Mouse (Mus musculus): ENCODE measurements around the gene Ccpg1. TPM values are rescaled to one million over a fixed set of nuclear protein-coding genes. Genes with fewer than 3 reads are reported as not detected.
A peak's percentile ranks its signal among the peaks of the same experiment; 100 is the strongest.

Ccpg1 gene
- 9.5 TPM for polyA plus RNA-seq (2012; fragmentation: generic; extraction: Trizol)

- Histone ChIP-seq H3K4me3 (peak within 1 kb of the TSS; percentile 38), H3K36me3 (ENCODE audit: control insufficient read depth, insufficient read depth) (no peaks in the 10 kb centered on the region), H3K79me2 (ENCODE audit: control insufficient read depth, insufficient read depth) (no peaks in the 10 kb centered on the region), H3K4me2 (ENCODE audit: low read depth) (peak within 1 kb of the TSS; percentile 95), H3ac (ENCODE audit: control insufficient read depth, insufficient read length) (peak within 1 kb of the TSS; percentile 23), H3K27me3 (ENCODE audit: control insufficient read depth, insufficient read depth, insufficient read length) (no peaks in the 10 kb centered on the region)
- TF ChIP-seq USF1 (IDR thresholded peaks at IDR 0.05; ENCODE audit: low read depth) (no peak), CEBPB (IDR thresholded peaks at IDR 0.05; ENCODE audit: insufficient read depth, poor library complexity, severe bottlenecking) (no peak), TCF12 (IDR thresholded peaks at IDR 0.05; ENCODE audit: insufficient read depth, poor library complexity, severe bottlenecking) (no peak), MAX (IDR thresholded peaks at IDR 0.05; ENCODE audit: low read depth) (no peak), MYOD1 (IDR thresholded peaks at IDR 0.05; ENCODE audit: control insufficient read depth in 1 of 3, insufficient read length in 2 of 3, low read depth in 2 of 3) (peak in 2 of 3 experiments; percentile 68 to 77), POLR2A (IDR thresholded peaks at IDR 0.05; ENCODE audit: insufficient read length, low read depth) (peak; percentile 58), TCF3 (IDR thresholded peaks at IDR 0.05; ENCODE audit: insufficient read length, low read depth) (no peak), MYOG (IDR thresholded peaks at IDR 0.05; ENCODE audit: control insufficient read depth in 1 of 3, insufficient read depth in 1 of 3, insufficient read length in 2 of 3, low read depth in 2 of 3) (peak; percentile 32 to 84 (median 83))
These were observed at the start of gene Ccpg1, which contains the start of gene Ccpg1os for GRCm38 (mm10) chr9:72985250-72986220. TSS of gene Ccpg1 (plus strand) at chr9:72985429. TSS of gene Ccpg1os (minus strand) at chr9:72985382.

DNA sequence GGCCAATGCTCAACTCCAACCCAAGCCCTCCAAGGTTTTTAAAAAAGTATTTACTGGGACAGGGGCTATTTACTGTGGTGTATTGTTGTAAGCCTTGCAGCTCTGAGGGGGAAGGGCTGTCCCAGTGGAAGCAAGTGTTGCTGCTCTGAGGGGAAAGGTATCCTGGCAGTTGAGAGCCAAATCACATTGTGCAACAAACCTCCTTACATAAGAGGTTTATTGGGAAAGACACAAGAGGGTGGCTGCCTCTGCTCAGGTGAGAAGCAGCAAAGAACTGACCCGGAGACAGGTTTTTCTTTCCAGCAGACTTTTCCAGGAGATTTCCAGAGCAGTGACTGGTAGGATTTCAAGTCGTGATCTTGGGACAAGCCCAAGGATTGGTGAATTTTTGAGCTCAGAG is 48.9 kb upstream of the Ccpg1 start:
- Histone ChIP-seq H3K4me2 (ENCODE audit: low read depth) (no peak overlapping the region), H3K79me2 (ENCODE audit: control insufficient read depth, insufficient read depth) (no peaks in the 10 kb centered on the region), H3K36me3 (ENCODE audit: control insufficient read depth, insufficient read depth) (no peaks in the 10 kb centered on the region), H3K4me3 (no peak overlapping the region), H3ac (ENCODE audit: control insufficient read depth, insufficient read length) (no peak overlapping the region), H3K27me3 (ENCODE audit: control insufficient read depth, insufficient read depth, insufficient read length) (no peaks in the 10 kb centered on the region)
- TF ChIP-seq USF1 (IDR thresholded peaks at IDR 0.05; ENCODE audit: low read depth) (no peak), TCF12 (IDR thresholded peaks at IDR 0.05; ENCODE audit: insufficient read depth, poor library complexity, severe bottlenecking) (no peak), POLR2AphosphoS2 (IDR thresholded peaks at IDR 0.05; ENCODE audit: insufficient read length, low read depth) (no peak), SRF (IDR thresholded peaks at IDR 0.05; ENCODE audit: control insufficient read depth, insufficient read length, low read depth) (no peak), REST (IDR thresholded peaks at IDR 0.05; ENCODE audit: insufficient read depth, insufficient read length) (no peak), MYOD1 (IDR thresholded peaks at IDR 0.05; ENCODE audit: control insufficient read depth in 1 of 3, insufficient read length in 2 of 3, low read depth in 2 of 3) (no peak), E2F4 (IDR thresholded peaks at IDR 0.05; ENCODE audit: insufficient read depth) (no peak), TCF3 (IDR thresholded peaks at IDR 0.05; ENCODE audit: insufficient read length, low read depth) (no peak), MYOG (IDR thresholded peaks at IDR 0.05; ENCODE audit: control insufficient read depth in 1 of 3, insufficient read depth in 1 of 3, insufficient read length in 2 of 3, low read depth in 2 of 3) (no peak), MAX (IDR thresholded peaks at IDR 0.05; ENCODE audit: low read depth) (no peak), POLR2A (IDR thresholded peaks at IDR 0.05; ENCODE audit: insufficient read length, low read depth) (no peak), CEBPB (IDR thresholded peaks at IDR 0.05; ENCODE audit: insufficient read depth, poor library complexity, severe bottlenecking) (no peak)

GRCm38 (mm10) chr9:72943424-72943823 is 41.8 kb upstream of the Ccpg1 start:
- no peak for TF ChIP-seq E2F4 (IDR thresholded peaks at IDR 0.05; ENCODE audit: insufficient read depth)
- no peak for TF ChIP-seq TCF12 (IDR thresholded peaks at IDR 0.05; ENCODE audit: insufficient read depth, poor library complexity, severe bottlenecking)
- no peak for TF ChIP-seq POLR2A (IDR thresholded peaks at IDR 0.05; ENCODE audit: insufficient read length, low read depth)
- no peak for TF ChIP-seq MAX (IDR thresholded peaks at IDR 0.05; ENCODE audit: low read depth)
- TF ChIP-seq CEBPB (IDR thresholded peaks at IDR 0.05; ENCODE audit: insufficient read depth, poor library complexity, severe bottlenecking): no peak
- TF ChIP-seq USF1 (IDR thresholded peaks at IDR 0.05; ENCODE audit: low read depth): no peak
- no peak for TF ChIP-seq MYOG (IDR thresholded peaks at IDR 0.05; ENCODE audit: control insufficient read depth in 1 of 3, insufficient read depth in 1 of 3, insufficient read length in 2 of 3, low read depth in 2 of 3)
- no peak for TF ChIP-seq REST (IDR thresholded peaks at IDR 0.05; ENCODE audit: insufficient read depth, insufficient read length)
- TF ChIP-seq POLR2AphosphoS2 (IDR thresholded peaks at IDR 0.05; ENCODE audit: insufficient read length, low read depth): no peak
- TF ChIP-seq MYOD1 (IDR thresholded peaks at IDR 0.05; ENCODE audit: control insufficient read depth in 1 of 3, insufficient read length in 2 of 3, low read depth in 2 of 3): no peak
- no peak for TF ChIP-seq TCF3 (IDR thresholded peaks at IDR 0.05; ENCODE audit: insufficient read length, low read depth)
- TF ChIP-seq SRF (IDR thresholded peaks at IDR 0.05; ENCODE audit: control insufficient read depth, insufficient read length, low read depth): no peak
- no peak overlapping the region for H3K4me2 ChIP-seq (ENCODE audit: low read depth)
- H3K27me3 ChIP-seq (ENCODE audit: control insufficient read depth, insufficient read depth, insufficient read length): no peaks in the 10 kb centered on the region
- H3ac ChIP-seq (ENCODE audit: control insufficient read depth, insufficient read length): no peak overlapping the region
- H3K4me3 ChIP-seq: no peak overlapping the region
- H3K36me3 ChIP-seq (ENCODE audit: control insufficient read depth, insufficient read depth): no peaks in the 10 kb centered on the region
- no peaks in the 10 kb centered on the region for H3K79me2 ChIP-seq (ENCODE audit: control insufficient read depth, insufficient read depth)

DNA sequence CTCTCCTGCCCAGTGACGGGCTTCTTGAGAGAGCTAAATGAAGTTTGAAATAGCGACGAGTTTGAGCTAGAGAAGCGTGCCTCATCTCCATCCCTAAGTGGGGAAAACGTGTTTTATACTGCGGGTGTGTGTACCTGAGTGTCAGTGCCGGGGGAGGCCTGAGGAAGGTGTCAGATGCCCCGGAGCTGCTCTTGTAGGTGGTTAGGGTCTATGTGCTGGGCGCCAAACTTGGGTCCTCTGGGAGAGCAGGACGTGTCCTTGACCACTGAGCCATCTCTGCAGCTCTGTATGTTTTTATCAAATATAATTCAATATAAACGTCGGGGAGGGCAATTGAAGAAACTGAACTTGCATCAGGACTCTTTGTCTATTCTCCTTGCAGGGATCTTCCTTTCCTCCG is 40.9 kb upstream of the Ccpg1 start:
- Histone ChIP-seq H3ac (ENCODE audit: control insufficient read depth, insufficient read length) (no peak overlapping the region), H3K4me3 (no peak overlapping the region), H3K27me3 (ENCODE audit: control insufficient read depth, insufficient read depth, insufficient read length) (no peaks in the 10 kb centered on the region), H3K36me3 (ENCODE audit: control insufficient read depth, insufficient read depth) (no peaks in the 10 kb centered on the region), H3K4me2 (ENCODE audit: low read depth) (no peak overlapping the region), H3K79me2 (ENCODE audit: control insufficient read depth, insufficient read depth) (no peaks in the 10 kb centered on the region)
- TF ChIP-seq MAX (IDR thresholded peaks at IDR 0.05; ENCODE audit: low read depth) (no peak), CEBPB (IDR thresholded peaks at IDR 0.05; ENCODE audit: insufficient read depth, poor library complexity, severe bottlenecking) (no peak), MYOD1 (IDR thresholded peaks at IDR 0.05; ENCODE audit: control insufficient read depth in 1 of 3, insufficient read length in 2 of 3, low read depth in 2 of 3) (no peak), POLR2A (IDR thresholded peaks at IDR 0.05; ENCODE audit: insufficient read length, low read depth) (no peak), E2F4 (IDR thresholded peaks at IDR 0.05; ENCODE audit: insufficient read depth) (no peak), POLR2AphosphoS2 (IDR thresholded peaks at IDR 0.05; ENCODE audit: insufficient read length, low read depth) (no peak), TCF12 (IDR thresholded peaks at IDR 0.05; ENCODE audit: insufficient read depth, poor library complexity, severe bottlenecking) (no peak), SRF (IDR thresholded peaks at IDR 0.05; ENCODE audit: control insufficient read depth, insufficient read length, low read depth) (no peak), TCF3 (IDR thresholded peaks at IDR 0.05; ENCODE audit: insufficient read length, low read depth) (no peak), REST (IDR thresholded peaks at IDR 0.05; ENCODE audit: insufficient read depth, insufficient read length) (no peak), MYOG (IDR thresholded peaks at IDR 0.05; ENCODE audit: control insufficient read depth in 1 of 3, insufficient read depth in 1 of 3, insufficient read length in 2 of 3, low read depth in 2 of 3) (no peak), USF1 (IDR thresholded peaks at IDR 0.05; ENCODE audit: low read depth) (no peak)
